Mouse (Mus musculus) activated CD4-positive, CD25-positive, alpha-beta regulatory T cell, adult 4 months (primary cell): ENCODE results near the gene Tmpo. TPM values are rescaled to one million over a fixed set of nuclear protein-coding genes. Genes with fewer than 3 reads are reported as not detected.

Source experiments
- ATAC-seq: one replicate; pipeline ENCODE4 v1.8.0; 2017
- polyA plus RNA-seq, 2 experiments: library from polyadenylated mRNA; unstranded; fragments of 100-300 nt; shearing (Covaris generic); gene quantifications; one replicate each; pipeline ENCODE4 v1.2.1; 2017

The Tmpo gene
- polyA plus RNA-seq, 2 experiments from 2014 or later: 51.5 to 69.5 TPM

GRCm38 (mm10) chr10:91156338-91156737, 24.8 kb downstream of the Tmpo start:
- no peak for ATAC-seq

- ATAC-seq: peak; percentile 81
Observed at GRCm38 (mm10) chr10:91153894-91154503, 27.1 kb downstream of the Tmpo start.

- ATAC-seq: no peak
Observed at GRCm38 (mm10) chr10:91145413-91145812, 35.7 kb downstream of the Tmpo start.

- ATAC-seq: no peak
Observed at GRCm38 (mm10) chr10:91143313-91144230, 37.5 kb downstream of the Tmpo start.

- ATAC-seq: no peak
Observed at GRCm38 (mm10) chr10:91142654-91143191, 38.4 kb downstream of the Tmpo start.

- ATAC-seq: peak; percentile 77
Observed at GRCm38 (mm10) chr10:91141564-91141963, 39.6 kb downstream of the Tmpo start.

GRCm38 (mm10) chr10:91139148-91139766, 41.9 kb downstream of the Tmpo start:
- ATAC-seq: no peak

GRCm38 (mm10) chr10:91138317-91138716, 42.8 kb downstream of the Tmpo start:
- ATAC-seq: peak; percentile 70

GRCm38 (mm10) chr10:91137400-91137799, 43.7 kb downstream of the Tmpo start:
- no peak for ATAC-seq

GRCm38 (mm10) chr10:91135302-91135972, 45.7 kb downstream of the Tmpo start:
- ATAC-seq: no peak

- ATAC-seq: no peak
Observed at GRCm38 (mm10) chr10:91131565-91131964, 49.5 kb downstream of the Tmpo start.

- ATAC-seq: no peak
Observed at GRCm38 (mm10) chr10:91130792-91131191, 50.3 kb downstream of the Tmpo start.

GRCm38 (mm10) chr10:91128551-91129160, 52.5 kb downstream of the Tmpo start:
- no peak for ATAC-seq

- ATAC-seq: no peak
Observed at GRCm38 (mm10) chr10:91127395-91127794, 53.7 kb downstream of the Tmpo start.

- ATAC-seq: no peak
Observed at GRCm38 (mm10) chr10:91126618-91127355, 54.3 kb downstream of the Tmpo start.

- ATAC-seq: peak; percentile 97
Observed at GRCm38 (mm10) chr10:91123828-91124822, 57.0 kb downstream of the Tmpo start, which contains the start of gene Slc25a3. Slc25a3 (minus strand) TSS chr10:91124059.

GRCm38 (mm10) chr10:91123281-91123827, 57.8 kb downstream of the Tmpo start:
- peak; percentile 29 for ATAC-seq

GRCm38 (mm10) chr10:91122646-91123045, 58.5 kb downstream of the Tmpo start:
- no peak for ATAC-seq

GRCm38 (mm10) chr10:91116958-91117357, 64.2 kb downstream of the Tmpo start:
- no peak for ATAC-seq

GRCm38 (mm10) chr10:91109841-91110240, 71.3 kb downstream of the Tmpo start:
- ATAC-seq: no peak
